Mouse (Mus musculus) NIH3T3 (cell line): ENCODE measurements at regions not wholly inside any gene's neighbourhood (a gene's known extent, or its start where the extent isn't known, plus 50 kb on each side); places are given as distances from the start of the nearest gene placed in this dataset.
A peak's percentile ranks its signal among the peaks of the same experiment; 100 is the strongest.

Experiments used
- DNase-seq: peaks from one replicate; pipeline ENCODE4 v3.0.0-alpha.2; 2012; ENCODE audit warnings: low read depth

GRCm38 (mm10) chr10:118501571-118501970, 60.7 kb downstream of the Ifng start:
- DNase-seq = no peak

DNA sequence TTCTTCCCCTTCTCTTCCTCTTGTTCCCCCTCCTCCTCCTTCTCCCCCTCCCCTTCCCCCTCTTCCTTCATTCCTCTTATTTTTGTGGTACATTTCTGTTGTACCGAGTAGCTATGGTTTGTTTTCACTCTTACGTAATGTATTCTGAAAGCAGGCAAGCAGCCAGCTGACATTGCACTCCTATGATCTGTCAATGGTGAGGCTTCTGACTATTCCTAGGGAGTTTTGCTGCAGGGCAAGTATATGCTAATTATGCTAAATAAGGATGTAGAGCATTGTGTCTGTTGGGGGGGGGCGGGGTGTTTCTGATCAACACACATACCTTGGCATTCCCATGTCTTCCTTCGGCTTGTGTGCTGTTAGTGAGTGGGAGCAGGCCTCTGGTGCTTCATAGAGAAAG, 64.0 kb downstream of the Ifng start:
- peak; percentile 66 for DNase-seq

- no peak for DNase-seq
Measured at GRCm38 (mm10) chr10:118506154-118506553, 65.3 kb downstream of the Ifng start.

GRCm38 (mm10) chr10:118507630-118508029, 66.8 kb downstream of the Ifng start:
- DNase-seq = peak; percentile 14

GRCm38 (mm10) chr10:118516839-118517238, 76.0 kb downstream of the Ifng start:
- DNase-seq = peak; percentile 26

DNA sequence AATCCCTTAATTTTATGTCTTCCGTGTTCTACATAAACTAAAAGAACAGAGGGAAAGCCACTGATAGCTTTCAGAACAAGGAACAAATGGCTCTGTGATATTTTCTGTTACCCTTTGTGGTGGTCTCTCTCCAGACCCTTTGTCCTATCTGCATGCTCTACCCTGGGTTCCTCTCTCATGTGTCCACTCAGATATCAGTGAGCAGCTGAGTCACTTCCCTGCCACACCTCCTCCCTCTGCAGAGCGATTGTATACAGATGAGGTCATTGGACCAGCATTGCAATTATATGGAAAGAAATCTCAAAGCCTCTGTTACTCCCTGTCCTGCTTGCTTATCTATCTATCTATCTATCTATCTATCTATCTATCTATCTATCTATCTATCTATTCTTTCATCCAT, 77.1 kb downstream of the Ifng start:
- no peak for DNase-seq

- DNase-seq = peak; percentile 73
Measured at GRCm38 (mm10) chr10:118545966-118546365, 105.1 kb downstream of the Ifng start.

- DNase-seq = peak; percentile 43
Measured at GRCm38 (mm10) chr10:118550201-118550600, 109.4 kb downstream of the Ifng start.

GRCm38 (mm10) chr10:118558848-118559247, 118.0 kb downstream of the Ifng start:
- DNase-seq = no peak

DNA sequence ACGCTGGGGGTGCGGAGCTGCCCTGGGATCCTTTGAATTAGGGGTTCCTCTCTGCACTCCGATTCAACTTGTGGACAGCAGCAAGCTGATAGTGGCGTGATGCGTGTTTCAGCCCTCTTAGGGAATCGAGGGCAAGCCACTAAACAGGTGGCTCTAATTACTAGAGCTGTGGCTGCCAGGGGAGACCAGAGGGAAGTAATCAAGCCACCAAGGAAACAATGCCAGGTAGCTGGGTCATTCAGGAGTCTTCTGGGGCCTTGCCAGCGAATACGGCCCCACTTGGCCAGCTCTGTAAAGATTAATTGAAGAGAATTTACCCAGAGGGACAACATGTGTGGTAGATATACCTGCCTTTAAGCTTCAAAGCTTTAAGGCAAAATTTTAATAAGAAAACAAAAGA, 123.2 kb downstream of the Ifng start:
- peak; percentile 51 for DNase-seq

GRCm38 (mm10) chr10:118564528-118565268, 123.9 kb downstream of the Ifng start:
- DNase-seq = peak; percentile 61

DNA sequence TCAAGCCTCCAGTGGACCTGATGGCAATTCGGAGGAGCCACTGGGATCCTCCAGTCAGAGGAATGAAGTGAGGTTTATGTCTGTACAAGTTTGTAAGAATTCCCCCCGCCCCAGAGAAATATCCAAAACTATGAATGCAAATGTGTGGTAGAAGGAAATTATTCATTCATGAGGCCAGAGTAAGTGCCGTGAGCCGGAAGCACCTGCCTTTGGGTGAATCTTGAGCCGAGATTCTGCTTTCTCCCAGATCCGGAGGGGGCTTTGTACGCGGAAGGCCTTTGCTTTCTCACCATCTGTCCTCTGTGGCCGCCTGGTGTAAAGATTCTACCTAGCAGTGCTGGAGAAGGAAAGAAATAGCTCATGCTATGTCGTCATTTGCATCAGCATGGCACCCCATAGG, 127.8 kb downstream of the Ifng start:
- no peak for DNase-seq

DNA sequence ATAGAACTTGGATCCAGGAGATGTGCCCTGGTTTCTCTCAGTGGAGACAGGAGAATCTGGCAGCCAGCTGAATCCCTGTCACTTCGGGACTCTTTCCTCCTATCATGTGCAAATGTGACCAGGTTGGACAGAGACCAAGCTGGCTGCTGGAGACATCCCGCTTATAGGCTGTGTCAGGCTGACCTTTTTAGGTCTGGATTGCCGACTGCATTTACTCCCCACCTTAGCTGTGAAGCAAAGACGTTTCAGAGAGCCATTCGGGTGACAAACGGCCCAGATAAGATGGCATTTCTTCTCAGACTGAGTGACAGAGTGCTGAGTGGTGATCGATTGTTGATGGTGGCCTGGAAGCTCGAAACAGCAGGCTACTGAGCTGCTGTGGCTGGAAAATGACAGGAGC, 128.6 kb downstream of the Ifng start:
- no peak for DNase-seq

GRCm38 (mm10) chr10:118573247-118573646, 132.4 kb downstream of the Ifng start:
- peak; percentile 24 for DNase-seq

- DNase-seq = no peak
Measured at GRCm38 (mm10) chr10:118575570-118575969, 134.7 kb downstream of the Ifng start.

DNA sequence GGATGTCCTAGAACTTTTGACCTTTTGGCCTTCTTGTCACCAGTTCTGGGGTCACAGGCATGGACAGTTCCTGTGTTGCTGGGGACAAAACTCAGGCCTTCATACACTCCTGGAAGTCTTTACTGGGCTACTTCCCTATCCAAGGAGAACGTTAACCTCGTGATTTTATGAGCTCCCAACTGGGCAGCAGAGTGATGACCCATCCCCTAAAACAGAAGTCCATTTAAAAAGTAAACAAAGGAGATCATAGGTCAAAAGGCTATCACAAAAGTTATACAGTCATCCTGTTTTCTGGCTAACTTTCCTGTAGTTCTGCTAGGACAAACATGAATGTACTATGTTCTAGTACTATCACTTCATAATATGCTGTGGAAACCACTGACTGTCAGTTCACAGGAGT, 140.5 kb downstream of the Ifng start:
- no peak for DNase-seq

GRCm38 (mm10) chr10:118585821-118586220, 145.0 kb downstream of the Ifng start:
- DNase-seq = no peak

GRCm38 (mm10) chr10:118588198-118588597, 147.4 kb downstream of the Ifng start:
- DNase-seq = no peak

DNA sequence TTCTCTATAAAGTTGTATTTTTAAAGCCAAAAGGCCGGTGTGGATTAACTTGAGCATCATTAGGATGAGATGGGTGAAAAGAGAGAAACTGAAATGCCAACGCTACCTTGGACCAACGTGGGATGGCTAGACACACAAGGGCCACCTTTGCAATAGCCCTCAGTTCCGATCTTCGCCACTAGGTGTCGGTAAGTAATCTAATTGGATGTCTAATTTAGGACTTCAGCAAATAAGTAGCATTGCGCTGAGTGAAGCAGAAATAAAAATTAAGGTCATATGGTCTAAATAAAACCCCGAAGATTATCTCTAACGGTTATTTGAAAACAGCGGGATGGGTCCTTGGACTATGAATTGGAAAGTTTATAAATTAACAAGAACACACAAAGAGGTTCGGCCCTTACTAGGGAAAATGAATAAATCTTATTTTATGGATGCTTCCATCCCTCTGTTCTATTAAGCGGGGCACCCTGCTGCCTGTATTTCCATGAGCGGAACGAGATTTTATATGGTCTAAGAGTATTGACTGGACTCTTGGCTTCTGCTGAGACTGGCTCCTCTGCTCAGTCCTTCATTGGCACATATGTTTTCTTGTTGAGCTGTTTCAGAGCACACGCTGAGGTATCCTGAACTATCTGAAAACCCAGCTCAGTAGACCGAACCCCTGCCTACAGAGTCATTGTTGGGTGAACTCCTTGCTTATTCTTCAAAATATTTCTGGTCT, 152.0 kb downstream of the Ifng start:
- DNase-seq = peak; percentile 90

DNA sequence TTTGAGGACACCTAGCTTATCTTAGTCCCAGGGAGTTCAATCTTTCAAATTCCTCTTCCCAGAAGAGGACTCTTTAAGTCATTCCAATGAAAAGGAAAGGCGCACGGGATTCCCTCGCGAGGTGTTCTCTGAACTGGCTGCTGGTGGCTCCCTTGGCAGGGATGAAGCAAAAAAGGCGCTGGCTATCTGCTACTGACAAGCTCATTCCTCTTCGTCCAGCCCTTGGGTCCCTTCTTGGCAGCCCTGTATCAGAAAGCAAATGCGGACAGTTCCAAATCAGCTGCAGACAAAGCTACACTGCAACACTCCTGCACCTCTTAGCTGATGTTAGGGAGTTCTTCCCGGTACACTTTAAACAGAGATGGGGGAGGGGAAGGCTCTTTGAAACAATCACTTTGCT, 155.4 kb downstream of the Ifng start:
- no peak for DNase-seq

GRCm38 (mm10) chr10:118598497-118598896, 157.7 kb downstream of the Ifng start:
- DNase-seq = no peak

DNA sequence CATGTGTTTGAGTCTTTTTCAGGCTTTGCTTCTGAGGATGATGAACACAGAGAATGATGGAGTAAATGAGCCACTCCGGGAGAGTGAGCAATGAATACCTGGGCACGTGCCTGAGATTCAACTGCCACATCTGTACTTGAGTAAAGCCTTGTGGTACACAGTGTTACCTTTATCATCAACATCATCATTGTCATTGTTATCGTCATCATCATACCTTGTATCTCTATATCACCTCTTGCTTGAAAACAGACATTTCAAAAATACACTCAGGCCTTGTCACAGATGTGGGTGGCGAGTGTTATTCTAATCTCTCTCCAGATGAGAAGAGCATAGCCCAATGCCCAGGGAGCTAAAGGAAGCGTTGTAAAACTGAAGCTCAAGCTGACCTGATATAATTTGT, 158.4 kb downstream of the Ifng start:
- DNase-seq = no peak

DNA sequence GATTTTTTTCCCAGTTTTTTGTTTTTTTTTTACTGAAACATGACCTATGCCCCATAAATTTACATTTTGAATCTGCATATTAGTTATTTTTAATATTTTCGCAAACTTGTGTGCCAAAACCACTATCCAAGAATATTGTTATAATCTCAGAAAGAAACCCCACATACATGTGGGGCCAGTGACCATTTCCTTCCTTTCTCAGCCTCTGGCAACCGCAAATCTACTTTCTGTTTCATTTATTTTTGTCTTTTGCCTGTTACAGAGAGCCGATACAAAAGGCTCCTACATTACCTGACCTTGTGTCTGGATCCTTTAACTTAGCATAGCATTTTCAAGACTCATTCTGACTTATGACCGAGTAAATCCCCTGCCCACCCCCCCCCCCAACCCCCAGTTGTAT, 158.8 kb downstream of the Ifng start:
- DNase-seq = no peak

- no peak for DNase-seq
Measured at GRCm38 (mm10) chr10:118602922-118603321, 162.1 kb downstream of the Ifng start.
